Mouse (Mus musculus) frontal cortex, postnatal 14 days (tissue): ENCODE measurements at regions not wholly inside any gene's neighbourhood (a gene's known extent, or its start where the extent isn't known, plus 50 kb on each side); places are given as distances from the start of the nearest gene placed in this dataset.

Experiments
- DNase-seq, 2 experiments: peaks; one replicate each; pipeline ENCODE4 v3.0.0; 2022; ENCODE audit warnings: low spot score in 2 of 2

- DNase-seq: no peak
Observed at GRCm38 (mm10) chr2:174848981-174849681, 88.7 kb downstream of the Edn3 start.

- no peak for DNase-seq
Observed at GRCm38 (mm10) chr2:174850860-174851259, 90.4 kb downstream of the Edn3 start.

GRCm38 (mm10) chr2:174851525-174852330 is 91.3 kb downstream of the Edn3 start:
- peak; percentile 64 to 79 for DNase-seq

- no peak for DNase-seq
Observed at GRCm38 (mm10) chr2:174853786-174854185, 93.4 kb downstream of the Edn3 start.

- DNase-seq: no peak
Observed at GRCm38 (mm10) chr2:174855548-174855947, 95.1 kb downstream of the Edn3 start.

GRCm38 (mm10) chr2:174856135-174856534 is 95.7 kb downstream of the Edn3 start:
- no peak for DNase-seq

- DNase-seq: peak; percentile 71 to 77
Observed at GRCm38 (mm10) chr2:174858011-174858834, 97.8 kb downstream of the Edn3 start.

- no peak for DNase-seq
Observed at GRCm38 (mm10) chr2:174858835-174859215, 98.4 kb downstream of the Edn3 start.

- DNase-seq: no peak
Observed at GRCm38 (mm10) chr2:174859533-174859932, 99.1 kb downstream of the Edn3 start.

- no peak for DNase-seq
Observed at GRCm38 (mm10) chr2:174864657-174865056, 104.2 kb downstream of the Edn3 start.

- no peak for DNase-seq
Observed at GRCm38 (mm10) chr2:174866546-174866945, 106.1 kb downstream of the Edn3 start.

- no peak for DNase-seq
Observed at GRCm38 (mm10) chr2:174867397-174867796, 107.0 kb downstream of the Edn3 start.

- DNase-seq: no peak
Observed at GRCm38 (mm10) chr2:174868186-174868585, 107.8 kb downstream of the Edn3 start.

GRCm38 (mm10) chr2:174868743-174869369 is 108.4 kb downstream of the Edn3 start:
- no peak for DNase-seq

- no peak for DNase-seq
Observed at GRCm38 (mm10) chr2:174870284-174870683, 109.9 kb downstream of the Edn3 start.

GRCm38 (mm10) chr2:174871225-174871624 is 110.8 kb downstream of the Edn3 start:
- no peak for DNase-seq

GRCm38 (mm10) chr2:174871844-174872243 is 111.4 kb downstream of the Edn3 start:
- no peak for DNase-seq

- no peak for DNase-seq
Observed at GRCm38 (mm10) chr2:174876886-174877285, 116.5 kb downstream of the Edn3 start.

GRCm38 (mm10) chr2:174878979-174879378 is 118.6 kb downstream of the Edn3 start:
- no peak for DNase-seq

- no peak for DNase-seq
Observed at GRCm38 (mm10) chr2:174880659-174881058, 120.2 kb downstream of the Edn3 start.
